Mouse (Mus musculus) neural tube, embryonic 12.5 days (tissue): ENCODE measurements around the gene Sh2d6. TPM values are rescaled to one million over a fixed set of nuclear protein-coding genes. Genes with fewer than 3 reads are reported as not detected.
"Not testable (repeated sequence)": the region's sequence is repeated elsewhere in the genome, so short reads cannot be mapped to it uniquely, and the experiment has no call there.

Experiments used
- ATAC-seq: fragments of 200-750 bp; cut with Nextera tagmentation; 2 replicates; pipeline ENCODE4 v1.8.0; 2017; ENCODE audit warnings: low read depth, mild to moderate bottlenecking, moderate TSS enrichment, moderate library complexity; ENCODE audit not compliant: low FRiP score
- H3K27ac ChIP-seq: fragments of 300-500 bp; sonication (generic); 2 replicates; pipeline ENCODE4 v1.5.1; 2016
- H3K27me3 ChIP-seq: fragments of 300-500 bp; sonication (generic); replicated peaks from 2 replicates; pipeline ENCODE4 v1.6.1; 2016; ENCODE audit warnings: mild to moderate bottlenecking
- H3K36me3 ChIP-seq: fragments of 300-500 bp; sonication (generic); 2 replicates; pipeline ENCODE4 v1.6.1; 2016; ENCODE audit warnings: mild to moderate bottlenecking
- H3K4me1 ChIP-seq: fragments of 300-500 bp; sonication (generic); 2 replicates; pipeline ENCODE4 v1.6.1; 2016
- H3K4me2 ChIP-seq: fragments of 300-500 bp; sonication (generic); replicated peaks from 2 replicates; pipeline ENCODE4 v1.6.1; 2016; ENCODE audit warnings: mild to moderate bottlenecking
- H3K4me3 ChIP-seq: fragments of 300-500 bp; sonication (generic); 2 replicates; pipeline ENCODE4 v1.5.1; 2016
- H3K9ac ChIP-seq: fragments of 300-500 bp; sonication (generic); 2 replicates; pipeline ENCODE4 v1.6.1; 2016; ENCODE audit warnings: mild to moderate bottlenecking
- H3K9me3 ChIP-seq: fragments of 300-500 bp; sonication (generic); 2 replicates; pipeline ENCODE4 v1.6.1; 2016; ENCODE audit warnings: mild to moderate bottlenecking
- WGBS: fragments of 180-500 bp; shearing (Covaris S2); methylation state at CpG from one replicate; pipeline ENCODE4 v1.1.7; 2016; 5-methylcytosine and 5-hydroxymethylcytosine counted together
- polyA plus RNA-seq: library from polyadenylated mRNA; unstranded; fragments of >200 nt; fragmentation: Nextera tagmentation; extraction: Ambion mirVana; gene quantifications from 2 replicates; pipeline ENCODE4 v1.2.1, GENCODE M21; 2016

Gene Sh2d6
- polyA plus RNA-seq, 1 experiment from 2014 or later, result 0.34 TPM

DNA sequence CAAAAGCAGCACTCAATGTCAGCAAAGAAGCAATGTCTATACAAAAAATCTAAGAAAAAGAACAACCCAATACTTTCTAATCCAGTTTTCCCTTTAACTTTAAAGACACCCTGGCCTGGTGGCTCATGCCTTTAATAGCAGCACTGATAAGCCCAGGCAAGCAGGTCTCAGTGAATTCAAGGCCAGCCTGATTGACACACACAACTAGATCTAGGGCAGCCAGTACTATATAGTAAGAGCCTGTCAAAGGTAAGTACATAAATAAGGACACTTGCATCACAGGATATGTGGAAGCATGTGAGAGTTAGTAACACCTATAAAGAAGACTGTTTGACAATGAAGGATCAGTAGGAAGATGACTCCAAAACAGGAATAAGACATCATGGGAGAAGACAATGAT lies 32.0 kb downstream of the Sh2d6 start:
- H3K4me1 ChIP-seq, result no peaks in the 10 kb centered on the region
- no peak overlapping the region for H3K4me2 ChIP-seq
- ATAC-seq, result no peak
- H3K9ac ChIP-seq, result no peak overlapping the region
- H3K27me3 ChIP-seq, result no peaks in the 10 kb centered on the region
- H3K9me3 ChIP-seq, result no peaks in the 10 kb centered on the region
- no peak overlapping the region for H3K27ac ChIP-seq
- no peaks in the 10 kb centered on the region for H3K36me3 ChIP-seq
- no peak overlapping the region for H3K4me3 ChIP-seq

DNA sequence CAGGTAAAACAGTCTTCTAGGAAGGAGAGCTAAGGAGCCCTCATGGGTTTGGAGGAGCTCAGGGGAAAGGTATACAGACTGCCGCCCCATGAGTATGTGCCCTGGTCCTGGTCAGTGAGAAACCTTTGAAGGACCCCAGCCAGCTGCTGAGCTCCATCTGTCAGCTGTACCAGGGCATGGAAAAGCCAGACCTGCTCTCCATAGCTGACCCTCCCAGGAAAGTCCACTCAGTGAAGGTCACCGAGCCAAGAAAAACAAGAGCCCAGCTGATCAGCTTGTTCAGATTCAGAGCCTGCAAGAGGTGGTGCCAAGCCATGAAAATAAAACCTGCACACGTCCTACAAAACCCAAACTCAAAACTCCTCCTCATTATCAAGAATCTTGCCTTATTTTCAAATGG lies 32.7 kb downstream of the Sh2d6 start:
- H3K9me3 ChIP-seq, result no peaks in the 10 kb centered on the region
- H3K4me1 ChIP-seq, result no peaks in the 10 kb centered on the region
- H3K9ac ChIP-seq, result no peak overlapping the region
- H3K27me3 ChIP-seq, result no peaks in the 10 kb centered on the region
- no peak for ATAC-seq
- no peak overlapping the region for H3K4me3 ChIP-seq
- H3K27ac ChIP-seq, result no peak overlapping the region
- 71% methylated on average over 3 of the region's 3 CpGs for WGBS
- no peak overlapping the region for H3K4me2 ChIP-seq
- no peaks in the 10 kb centered on the region for H3K36me3 ChIP-seq

DNA sequence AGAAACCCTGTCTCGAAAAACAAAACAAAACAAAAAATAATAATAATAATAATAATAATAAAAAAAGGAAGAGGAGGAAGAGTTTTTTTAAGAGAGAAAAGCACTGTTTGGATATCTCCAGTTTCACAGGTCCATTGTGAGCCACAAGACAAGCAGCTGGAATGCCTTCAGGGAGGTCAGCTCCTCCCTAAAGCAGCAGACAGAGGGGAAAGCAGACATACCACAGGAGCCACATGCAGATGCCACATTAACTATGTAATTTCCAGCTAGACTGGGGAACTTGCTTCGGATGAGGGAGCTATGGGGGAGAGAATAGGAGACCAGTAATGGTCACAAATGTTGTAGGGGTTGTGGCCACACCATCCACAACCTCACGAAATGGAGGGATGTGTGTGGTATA lies 34.2 kb downstream of the Sh2d6 start:
- H3K27ac ChIP-seq, result no peak overlapping the region
- no peaks in the 10 kb centered on the region for H3K36me3 ChIP-seq
- no peak overlapping the region for H3K4me3 ChIP-seq
- no peaks in the 10 kb centered on the region for H3K4me1 ChIP-seq
- no peak overlapping the region for H3K9ac ChIP-seq
- WGBS, result 68% methylated on average over 3 of the region's 3 CpGs
- no peak for ATAC-seq
- H3K4me2 ChIP-seq, result no peak overlapping the region
- H3K27me3 ChIP-seq, result no peaks in the 10 kb centered on the region
- no peaks in the 10 kb centered on the region for H3K9me3 ChIP-seq

DNA sequence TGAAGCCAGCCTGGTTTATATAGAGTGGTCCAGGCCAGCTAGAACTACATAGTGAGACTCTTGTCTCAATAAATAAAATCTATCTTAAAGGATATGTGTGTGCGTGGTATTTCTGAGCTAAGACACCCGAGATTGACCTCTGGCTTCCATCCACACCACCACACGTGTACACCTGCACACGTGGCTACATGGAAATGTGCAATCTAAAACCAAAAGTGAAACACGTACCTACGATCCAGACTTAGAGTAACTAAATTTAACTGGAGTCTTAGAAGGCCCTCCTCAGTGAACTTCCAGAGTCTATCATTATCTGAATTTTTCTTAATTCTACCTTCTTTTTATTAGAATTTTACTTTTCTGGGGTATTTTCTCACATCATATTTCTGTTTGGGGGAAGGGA lies 35.2 kb downstream of the Sh2d6 start:
- WGBS, result 91% methylated on average over 6 of the region's 6 CpGs
- no peaks in the 10 kb centered on the region for H3K36me3 ChIP-seq
- H3K4me1 ChIP-seq, result no peaks in the 10 kb centered on the region
- no peak overlapping the region for H3K4me3 ChIP-seq
- H3K9ac ChIP-seq, result no peak overlapping the region
- no peak overlapping the region for H3K27ac ChIP-seq
- H3K9me3 ChIP-seq, result no peaks in the 10 kb centered on the region
- no peak overlapping the region for H3K4me2 ChIP-seq
- H3K27me3 ChIP-seq, result no peaks in the 10 kb centered on the region
- no peak for ATAC-seq

DNA sequence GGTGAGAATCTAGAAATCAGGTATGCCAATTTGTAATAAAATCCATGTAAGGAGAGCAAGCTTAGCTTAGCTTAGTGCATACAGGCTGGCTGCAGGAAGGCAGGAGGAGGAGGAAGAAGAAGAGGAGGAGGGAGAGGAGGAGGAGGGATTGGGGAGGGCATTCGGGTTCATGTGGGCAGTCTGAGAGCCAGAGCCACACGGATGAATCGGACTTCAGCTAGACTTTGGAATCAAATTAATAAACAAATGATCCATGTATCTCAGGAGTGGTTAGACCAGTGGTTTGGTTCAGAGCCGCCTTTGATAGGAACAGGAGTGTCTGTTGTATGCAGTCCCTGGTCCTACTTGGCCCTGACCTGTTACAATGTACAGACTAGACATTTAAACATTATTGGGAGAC lies 36.6 kb downstream of the Sh2d6 start:
- no peak overlapping the region for H3K4me2 ChIP-seq
- ATAC-seq, result no peak
- H3K9me3 ChIP-seq, result no peaks in the 10 kb centered on the region
- no peaks in the 10 kb centered on the region for H3K36me3 ChIP-seq
- H3K4me1 ChIP-seq, result no peaks in the 10 kb centered on the region
- H3K27ac ChIP-seq, result no peak overlapping the region
- H3K27me3 ChIP-seq, result no peaks in the 10 kb centered on the region
- no peak overlapping the region for H3K9ac ChIP-seq
- 78% methylated on average over 4 of the region's 4 CpGs for WGBS
- no peak overlapping the region for H3K4me3 ChIP-seq

DNA sequence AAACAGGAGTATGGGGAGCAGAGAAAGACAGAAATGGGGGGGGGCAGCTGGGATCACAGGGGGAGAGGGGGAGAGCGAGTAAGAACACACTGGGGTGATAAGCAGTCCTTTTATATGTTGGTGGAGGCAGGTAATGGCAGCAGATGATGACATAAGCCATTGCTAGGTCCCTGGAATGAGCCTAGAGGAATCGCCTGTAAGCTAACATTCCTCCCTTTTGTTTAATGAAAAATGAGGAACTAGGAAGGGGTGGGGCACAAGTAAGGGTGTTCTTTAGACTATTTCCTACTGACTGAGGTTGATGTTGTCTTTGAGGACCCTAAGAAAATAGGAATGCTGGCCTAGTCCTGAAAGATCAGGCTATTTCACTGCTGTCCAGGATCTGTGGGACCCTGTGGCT lies 39.4 kb downstream of the Sh2d6 start:
- Histone ChIP-seq H3K9ac (no peak overlapping the region), H3K27ac (no peak overlapping the region), H3K36me3 (no peaks in the 10 kb centered on the region), H3K4me3 (no peak overlapping the region), H3K9me3 (no peaks in the 10 kb centered on the region), H3K4me2 (no peak overlapping the region), H3K4me1 (no peaks in the 10 kb centered on the region), H3K27me3 (no peaks in the 10 kb centered on the region)
- no peak for ATAC-seq
- WGBS, result 84% methylated on average over 2 of the region's 2 CpGs

DNA sequence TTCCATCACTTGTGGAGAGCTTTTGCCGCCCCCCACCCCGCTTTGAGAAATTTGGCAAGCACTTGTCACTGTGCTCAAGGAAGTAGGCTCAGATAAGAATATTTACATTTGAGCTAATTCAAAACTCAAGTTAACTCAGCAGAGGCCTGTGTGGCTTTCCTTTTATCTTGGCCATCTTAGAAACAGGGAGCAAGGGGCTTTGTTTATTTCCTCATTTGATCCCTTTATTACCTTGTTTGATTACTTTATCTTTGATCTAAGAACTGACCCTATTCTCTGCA lies 41.1 kb downstream of the Sh2d6 start:
- Histone ChIP-seq H3K9me3 (no peaks in the 10 kb centered on the region), H3K36me3 (no peaks in the 10 kb centered on the region), H3K4me1 (no peaks in the 10 kb centered on the region), H3K9ac (no peak overlapping the region), H3K4me2 (no peak overlapping the region), H3K4me3 (no peak overlapping the region), H3K27me3 (no peaks in the 10 kb centered on the region), H3K27ac (no peak overlapping the region)
- ATAC-seq, result no peak
- 91% methylated on average over 2 of the region's 2 CpGs for WGBS

DNA sequence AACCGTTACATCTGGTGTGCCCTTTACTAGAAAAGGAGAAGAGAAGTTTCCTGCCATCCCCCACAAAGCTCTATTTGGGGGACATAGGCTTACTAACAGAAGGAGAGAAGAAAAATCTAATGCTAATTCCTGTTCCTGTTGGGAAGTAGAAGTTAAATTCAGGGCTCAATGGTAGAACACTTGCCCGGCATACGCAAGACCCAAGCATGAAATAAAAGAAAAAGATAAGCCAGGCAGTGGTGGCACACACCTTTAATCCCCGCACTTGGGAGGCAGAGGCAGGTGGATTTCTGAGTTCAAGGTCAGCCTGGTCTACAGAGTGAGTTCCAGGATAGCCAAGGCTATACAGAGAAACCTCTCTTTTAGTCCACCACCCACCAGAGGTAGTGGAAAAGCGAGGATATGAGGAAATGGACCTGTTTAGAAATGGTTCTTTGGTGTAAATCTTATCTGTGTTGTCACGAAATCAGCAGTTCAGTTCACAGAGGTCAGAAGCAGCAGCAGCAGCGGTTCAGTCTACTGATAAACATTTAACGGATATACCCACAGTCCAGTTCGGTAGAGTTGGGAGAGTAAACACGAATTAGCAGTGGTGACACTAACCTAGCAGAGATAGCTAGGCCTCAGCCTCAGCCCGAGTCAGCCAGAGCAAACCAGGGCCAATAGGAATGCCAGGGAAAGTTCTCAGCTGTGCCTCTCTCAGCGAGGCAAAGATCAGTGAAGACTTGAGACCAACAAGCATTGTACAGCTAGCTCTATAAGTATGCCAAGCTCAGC lies 41.7 kb downstream of the Sh2d6 start:
- no peaks in the 10 kb centered on the region for H3K4me1 ChIP-seq

DNA sequence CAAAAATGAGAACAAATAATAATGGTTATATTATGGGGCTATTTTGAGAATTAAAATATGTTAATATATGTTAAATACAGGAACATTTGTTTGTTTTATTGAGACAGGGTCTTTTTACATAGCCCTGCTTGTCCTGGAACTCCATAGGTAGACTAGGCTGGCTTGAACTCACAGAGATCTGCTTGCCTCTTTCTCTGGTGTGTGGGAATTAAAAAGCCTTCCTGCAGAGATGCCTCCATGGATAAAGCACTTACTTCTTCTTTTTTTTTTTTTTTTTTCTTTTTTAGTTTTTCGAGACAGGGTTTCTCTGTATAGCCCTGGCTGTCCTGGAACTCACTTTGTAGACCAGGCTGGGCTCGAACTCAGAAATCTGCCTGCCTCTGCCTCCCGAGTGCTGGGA lies 42.8 kb downstream of the Sh2d6 start:
- not testable (repeated sequence) for H3K27me3 ChIP-seq, H3K4me1 ChIP-seq, H3K9me3 ChIP-seq, H3K9ac ChIP-seq, H3K4me2 ChIP-seq, H3K27ac ChIP-seq, H3K4me3 ChIP-seq, H3K36me3 ChIP-seq, ATAC-seq
- WGBS, result 82% methylated on average over 3 of the region's 3 CpGs

More for the DNA sequence above, 41.7 kb downstream of the Sh2d6 start:
- H3K4me3 ChIP-seq, result no peak overlapping the region
- 89% methylated on average over 12 of the region's 12 CpGs for WGBS
- no peaks in the 10 kb centered on the region for H3K36me3 ChIP-seq
- no peak overlapping the region for H3K27ac ChIP-seq
- no peak overlapping the region for H3K9ac ChIP-seq
- H3K9me3 ChIP-seq, result no peaks in the 10 kb centered on the region
- H3K4me2 ChIP-seq, result no peak overlapping the region
- no peaks in the 10 kb centered on the region for H3K27me3 ChIP-seq
- no peak for ATAC-seq

DNA sequence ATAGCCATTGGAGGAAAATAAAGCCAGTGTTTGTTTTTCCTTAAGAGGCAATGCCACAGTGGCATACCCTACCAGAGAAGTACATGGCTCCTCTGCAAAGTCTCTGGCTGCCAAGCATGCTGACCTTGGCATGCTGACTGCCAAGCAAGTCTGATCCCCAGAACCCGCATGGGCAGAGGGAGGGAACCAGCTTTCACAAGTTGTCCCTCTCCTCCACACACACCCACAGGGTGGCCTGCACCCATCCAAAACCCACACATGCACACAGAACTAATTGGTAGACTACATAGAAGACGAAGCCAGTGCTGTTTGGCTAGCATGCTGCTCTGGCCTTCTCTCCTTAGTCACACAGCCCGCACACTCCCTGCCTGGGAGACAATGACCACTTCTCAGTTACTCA lies 43.9 kb downstream of the Sh2d6 start:
- ATAC-seq, result no peak
- H3K27ac ChIP-seq, result no peak overlapping the region
- no peaks in the 10 kb centered on the region for H3K27me3 ChIP-seq
- H3K4me1 ChIP-seq, result no peaks in the 10 kb centered on the region
- H3K4me2 ChIP-seq, result no peak overlapping the region
- 93% methylated on average over 3 of the region's 3 CpGs for WGBS
- H3K4me3 ChIP-seq, result no peak overlapping the region
- H3K9me3 ChIP-seq, result no peaks in the 10 kb centered on the region
- no peaks in the 10 kb centered on the region for H3K36me3 ChIP-seq
- no peak overlapping the region for H3K9ac ChIP-seq

DNA sequence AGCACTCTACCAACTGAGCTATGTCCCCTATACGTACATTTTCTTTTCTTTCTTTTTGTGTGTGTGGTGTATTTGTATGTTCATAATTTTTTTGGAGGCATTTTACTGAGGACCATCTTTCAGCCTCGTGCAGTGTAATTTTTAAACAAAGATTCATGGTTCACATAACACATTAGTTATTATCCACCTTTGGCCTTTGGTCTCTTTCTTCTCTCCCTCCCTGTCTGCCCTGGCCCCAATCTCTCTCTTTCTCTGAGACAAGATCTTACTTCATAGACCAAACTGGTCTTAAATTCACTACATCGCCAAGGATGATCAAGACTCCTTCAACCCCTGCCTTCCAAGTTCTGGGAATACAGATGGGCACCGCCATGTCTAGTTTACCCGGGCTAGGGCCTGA lies 44.7 kb downstream of the Sh2d6 start:
- Histone ChIP-seq H3K9me3 (no peaks in the 10 kb centered on the region), H3K36me3 (no peaks in the 10 kb centered on the region), H3K4me2 (no peak overlapping the region), H3K4me1 (no peaks in the 10 kb centered on the region), H3K27ac (no peak overlapping the region), H3K27me3 (no peaks in the 10 kb centered on the region), H3K4me3 (no peak overlapping the region), H3K9ac (no peak overlapping the region)
- ATAC-seq, result no peak
- WGBS, result 91% methylated on average over 5 of the region's 5 CpGs

DNA sequence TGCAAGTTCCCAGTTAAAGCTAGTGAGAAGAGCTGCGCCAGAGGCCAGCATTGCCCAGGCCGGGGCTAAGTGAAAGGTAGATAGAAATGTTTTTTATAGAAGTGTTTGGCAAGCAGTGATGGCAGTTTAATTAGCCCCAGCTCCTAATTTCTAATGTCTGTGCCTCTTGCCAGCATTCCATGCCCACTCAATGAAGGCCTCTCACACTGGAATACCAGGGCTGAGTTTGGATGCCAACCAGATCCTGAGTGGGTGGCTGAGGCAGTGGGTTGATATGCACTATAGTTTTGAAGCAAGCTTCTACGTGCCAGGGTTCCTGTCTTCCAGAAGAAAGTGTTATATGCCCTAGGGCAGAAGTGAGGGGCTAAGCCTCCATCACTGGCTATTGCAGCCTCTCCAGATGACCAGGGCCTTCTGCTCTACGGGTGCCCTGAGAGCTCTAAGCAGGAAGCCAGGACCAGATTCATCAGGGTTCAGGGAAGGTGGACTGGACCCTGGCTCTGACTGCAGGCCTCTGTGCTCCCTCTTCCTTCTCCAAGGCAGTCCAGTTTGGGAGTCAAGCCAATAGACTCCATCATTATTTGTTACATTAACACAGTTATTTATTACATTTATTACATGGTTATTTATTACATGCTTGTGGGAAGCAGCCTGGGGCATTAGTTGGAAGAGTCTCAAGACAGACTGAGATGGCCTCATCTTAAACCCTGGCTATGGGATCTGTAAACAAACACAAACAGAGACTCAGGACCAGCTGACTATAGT lies 46.1 kb downstream of the Sh2d6 start:
- Histone ChIP-seq H3K36me3 (no peaks in the 10 kb centered on the region), H3K9ac (no peak overlapping the region), H3K9me3 (no peaks in the 10 kb centered on the region), H3K4me2 (no peak overlapping the region), H3K27ac (no peak overlapping the region), H3K4me1 (no peaks in the 10 kb centered on the region), H3K27me3 (no peaks in the 10 kb centered on the region), H3K4me3 (no peak overlapping the region)
- 92% methylated on average over 4 of the region's 4 CpGs for WGBS
- ATAC-seq, result no peak
